Mouse (Mus musculus): Measurements from ENCODE around the gene AA467197. TPM values are rescaled to one million over a fixed set of nuclear protein-coding genes. Genes with fewer than 3 reads are reported as not detected.

The AA467197 gene
- total RNA-seq, 4 experiments from 2014 or later: 0.54 to 0.91 (median 0.82) TPM

GRCm38 (mm10) chr2:122638029-122638428 lies 1.2 kb downstream of the AA467197 start:
- no peak for DNase-seq (ENCODE audit: low spot score in 2 of 2)

GRCm38 (mm10) chr2:122638673-122639072 lies 1.9 kb downstream of the AA467197 start:
- no peak for DNase-seq (ENCODE audit: low spot score in 2 of 2)

GRCm38 (mm10) chr2:122652096-122653084 lies 15.6 kb downstream of the AA467197 start:
- DNase-seq (ENCODE audit: low spot score in 2 of 2): no peak

GRCm38 (mm10) chr2:122656052-122656451 lies 19.3 kb downstream of the AA467197 start:
- no peak for DNase-seq (ENCODE audit: low spot score in 2 of 2)

- DNase-seq (ENCODE audit: low spot score in 2 of 2): no peak
These were observed 20.0 kb downstream of the AA467197 start for GRCm38 (mm10) chr2:122656767-122657166.

- no peak for DNase-seq (ENCODE audit: low spot score in 2 of 2)
These were observed 21.1 kb downstream of the AA467197 start for GRCm38 (mm10) chr2:122657707-122658524.

GRCm38 (mm10) chr2:122659825-122660224 lies 23.0 kb downstream of the AA467197 start:
- DNase-seq (ENCODE audit: low spot score in 2 of 2): no peak

GRCm38 (mm10) chr2:122665253-122665972 lies 28.6 kb downstream of the AA467197 start:
- no peak for DNase-seq (ENCODE audit: low spot score in 2 of 2)

GRCm38 (mm10) chr2:122665973-122666875 lies 29.4 kb downstream of the AA467197 start:
- peak in 1 of 2 experiments; percentile 12 for DNase-seq (ENCODE audit: low spot score in 2 of 2)

- DNase-seq (ENCODE audit: low spot score in 2 of 2): peak in 1 of 2 experiments; percentile 17
These were observed 31.1 kb downstream of the AA467197 start for GRCm38 (mm10) chr2:122667856-122668255.

- no peak for DNase-seq (ENCODE audit: low spot score in 2 of 2)
These were observed 34.9 kb downstream of the AA467197 start for GRCm38 (mm10) chr2:122671714-122672113.

GRCm38 (mm10) chr2:122672841-122673240 lies 36.1 kb downstream of the AA467197 start:
- no peak for DNase-seq (ENCODE audit: low spot score in 2 of 2)

GRCm38 (mm10) chr2:122675126-122675525 lies 38.3 kb downstream of the AA467197 start:
- no peak for DNase-seq (ENCODE audit: low spot score in 2 of 2)

- no peak for DNase-seq (ENCODE audit: low spot score in 2 of 2)
These were observed 44.8 kb downstream of the AA467197 start for GRCm38 (mm10) chr2:122681379-122682137.

GRCm38 (mm10) chr2:122682520-122682919 lies 45.7 kb downstream of the AA467197 start:
- no peak for DNase-seq (ENCODE audit: low spot score in 2 of 2)

GRCm38 (mm10) chr2:122683641-122684040 lies 46.9 kb downstream of the AA467197 start:
- DNase-seq (ENCODE audit: low spot score in 2 of 2): no peak

- no peak for DNase-seq (ENCODE audit: low spot score in 2 of 2)
These were observed 49.9 kb downstream of the AA467197 start for GRCm38 (mm10) chr2:122686665-122687064.
